ENCODE assay signal across 9 mouse cellular contexts in the genomic region with DNA sequence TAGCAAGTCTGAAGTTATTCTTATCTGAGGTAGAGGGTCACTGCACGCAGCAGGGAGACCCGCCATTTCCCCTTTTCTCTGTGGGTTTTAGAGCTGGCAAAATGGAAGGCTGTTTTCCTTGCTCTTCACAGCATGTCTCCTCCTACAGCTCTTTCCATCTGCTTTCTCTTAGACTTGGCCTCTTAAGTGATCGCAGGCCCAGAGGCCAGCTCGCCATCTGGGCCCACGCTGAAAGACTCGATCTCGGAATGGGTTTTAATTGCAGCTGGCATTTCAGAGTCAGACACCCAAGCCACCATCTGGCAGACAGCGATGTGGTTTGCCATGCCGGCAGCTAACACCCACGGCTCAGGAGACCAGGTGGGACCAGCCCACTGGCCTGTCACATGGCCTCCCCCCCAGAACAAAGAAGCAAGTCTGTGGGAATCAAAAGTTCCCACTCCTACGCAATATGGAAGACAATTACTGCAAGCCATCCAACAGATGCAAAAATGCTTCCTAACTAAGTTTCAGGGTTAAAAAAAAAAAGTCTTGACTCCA. TPM values are rescaled to one million over a fixed set of nuclear protein-coding genes. Genes with fewer than 3 reads are reported as not detected.
A peak's percentile ranks its signal among the peaks of the same experiment; 100 is the strongest.
DNase-seq lines count a peak whose midpoint lies in the region; TF ChIP-seq lines count a peak whose summit lies in the region.
"Had no signal": no experiment of that assay in that cellular context is flagged by ENCODE, and none has a peak within 500 bp of the region (broad histone marks: within the 10 kb centered on the region; RNA-seq: fewer than 3 reads in every experiment).

No protein-coding gene starts in this region.

- no peak for TF ChIP-seq CTCF in left cerebral cortex, adult 2 months (IDR thresholded peaks at IDR 0.05)

- intact Hi-C loops in left cerebral cortex, adult 2 months (cut with DNase I), result no loop called here

- H3K27ac ChIP-seq in left cerebral cortex, adult 2 months, result no peak overlapping the region; the same call in 1 of the 2 replicates
- H3K27ac ChIP-seq: lung, embryonic 15.5 days had no signal

- peak; percentile 34 to 44 for DNase-seq in right cerebral cortex, postnatal 36 days (ENCODE audit: low spot score in 2 of 2)
- no peak for DNase-seq in right cerebral cortex, postnatal 14 days
- DNase-seq in fibroblast of lung, adult 2 months (ENCODE audit: low read depth), result peak; percentile 74
- DNase-seq in left cerebral cortex, adult 2 months (ENCODE audit: extremely low spot score in 1 of 2, low spot score in 2 of 2), result peak; percentile 18 to 54
- peak; percentile 61 for DNase-seq in splenic B cell, adult 2 months (ENCODE audit: low read depth, low spot score)
- no peak for DNase-seq in testis, postnatal 10 days (ENCODE audit: low spot score)
- DNase-seq in urinary bladder, adult 2 months (ENCODE audit: low spot score), result no peak
- DNase-seq in kidney, postnatal 10 days, result no peak

- H3K4me3 ChIP-seq in left cerebral cortex, adult 2 months, result no peak overlapping the region
- H3K4me3 ChIP-seq: lung, embryonic 15.5 days had no signal

- no peaks in the 10 kb centered on the region for H3K27me3 ChIP-seq in splenic B cell, adult 2 months (ENCODE audit: control insufficient read depth, insufficient read depth, low read length, poor library complexity, severe bottlenecking)
- H3K27me3 ChIP-seq: lung, embryonic 15.5 days had no signal

- no peaks in the 10 kb centered on the region for H3K36me3 ChIP-seq in splenic B cell, adult 2 months (ENCODE audit: control insufficient read depth, insufficient read depth, low read length, poor library complexity, severe bottlenecking)

RNA-seq across cellular contexts. Expression of a gene that starts 36.5 kb away (rescaled TPM):
- 10 to 100 TPM; 10.3 to 12.6 TPM for total RNA-seq in left cerebral cortex, adult 2 months (2021)
- polyA plus RNA-seq in urinary bladder, adult 2 months (2012; rRNA removed), result 82.9 and 89.8 TPM in 2 replicates

Comparison
In these comparisons a context has a peak if more than half of its experiments do, and no peak if none do; other contexts are left out.
1. DNase-seq: peak in right cerebral cortex, postnatal 36 days (2 of 2), fibroblast of lung, adult 2 months (single experiment), left cerebral cortex, adult 2 months (2 of 2) and splenic B cell, adult 2 months (single experiment); none in right cerebral cortex, postnatal 14 days (single experiment), testis, postnatal 10 days (single experiment), urinary bladder, adult 2 months (single experiment) and kidney, postnatal 10 days (single experiment).